Mouse (Mus musculus): ENCODE results near the gene Tmod3. TPM values are rescaled to one million over a fixed set of nuclear protein-coding genes. Genes with fewer than 3 reads are reported as not detected.
"Not testable (repeated sequence)": the region's sequence is repeated elsewhere in the genome, so short reads cannot be mapped to it uniquely, and the experiment has no call there.

Gene Tmod3
- total and polyA plus RNA-seq, 2 experiments from 2014 or later: 35.8 to 65.5 TPM

DNA sequence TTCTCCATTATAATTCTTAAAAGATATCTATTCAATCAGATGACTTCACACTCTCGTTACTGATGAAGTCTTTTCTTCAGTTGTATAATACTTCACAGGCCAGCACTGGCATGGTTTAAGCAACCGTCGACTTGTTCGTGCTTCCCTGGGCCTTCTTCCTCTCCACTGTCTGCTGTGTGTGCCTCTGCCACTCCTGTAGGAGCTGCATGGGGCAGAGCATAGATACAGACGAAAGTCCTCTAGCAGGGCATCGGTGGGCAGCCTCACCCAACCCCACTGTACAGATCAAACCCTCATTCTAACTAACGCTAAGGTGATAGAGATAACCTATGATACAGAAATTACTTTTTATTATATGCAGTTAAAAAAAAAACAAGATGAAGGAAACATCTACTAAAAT, 60.9 kb downstream of the Tmod3 start:
- ATAC-seq (ENCODE audit: low FRiP score) (no peak), DNase-seq (ENCODE audit: low spot score) (no peak)
- Histone ChIP-seq H3K36me3 (ENCODE audit: insufficient read depth, low read length) (peaks cover 7% of the 10 kb centered on the region), H3K4me1 (ENCODE audit: insufficient read depth, low read length) (no peaks in the 10 kb centered on the region), H3K9ac (replicated peaks; ENCODE audit: low read length, poor library complexity, severe bottlenecking) (no peak overlapping the region), H3K27me3 (ENCODE audit: insufficient read depth, low read length) (no peaks in the 10 kb centered on the region), H3K4me2 (ENCODE audit: low read depth, low read length, poor library complexity, severe bottlenecking) (no peak overlapping the region), H3K27ac (ENCODE audit: low read depth, low read length) (no peak overlapping the region), H3K9me3 (ENCODE audit: low read length) (no peaks in the 10 kb centered on the region), H3K4me3 (ENCODE audit: low read depth, low read length) (no peak overlapping the region)
- WGBS: 97% methylated on average over 7 of the region's 7 CpGs
- TF ChIP-seq CTCF (IDR thresholded peaks at IDR 0.05): no peak

GRCm38 (mm10) chr9:75495945-75496344, 63.5 kb downstream of the Tmod3 start:
- DNase-seq (ENCODE audit: low spot score) (no peak), ATAC-seq (ENCODE audit: low FRiP score) (no peak)
- no peak overlapping the region for H3K9ac ChIP-seq (replicated peaks; ENCODE audit: low read length, poor library complexity, severe bottlenecking)
- H3K36me3 ChIP-seq (ENCODE audit: insufficient read depth, low read length): no peaks in the 10 kb centered on the region; the same call in 1 of the 2 replicates
- H3K4me2 ChIP-seq (ENCODE audit: low read depth, low read length, poor library complexity, severe bottlenecking): no peak overlapping the region
- no peak overlapping the region for H3K27ac ChIP-seq (ENCODE audit: low read depth, low read length)
- H3K27me3 ChIP-seq (ENCODE audit: insufficient read depth, low read length): no peaks in the 10 kb centered on the region
- H3K9me3 ChIP-seq (ENCODE audit: low read length): no peaks in the 10 kb centered on the region
- no peak overlapping the region for H3K4me3 ChIP-seq (ENCODE audit: low read depth, low read length)
- TF ChIP-seq CTCF (IDR thresholded peaks at IDR 0.05): no peak
- H3K4me1 ChIP-seq (ENCODE audit: insufficient read depth, low read length): no peaks in the 10 kb centered on the region
- 88% methylated on average over 10 of the region's 10 CpGs for WGBS

- DNase-seq (ENCODE audit: low spot score) (no peak), ATAC-seq (ENCODE audit: low FRiP score) (no peak)
- Histone ChIP-seq H3K36me3 (ENCODE audit: insufficient read depth, low read length) (no peaks in the 10 kb centered on the region), H3K9ac (replicated peaks; ENCODE audit: low read length, poor library complexity, severe bottlenecking) (no peak overlapping the region), H3K27ac (ENCODE audit: low read depth, low read length) (no peak overlapping the region), H3K27me3 (ENCODE audit: insufficient read depth, low read length) (no peaks in the 10 kb centered on the region), H3K9me3 (ENCODE audit: low read length) (no peaks in the 10 kb centered on the region), H3K4me3 (ENCODE audit: low read depth, low read length) (no peak overlapping the region), H3K4me1 (ENCODE audit: insufficient read depth, low read length) (no peaks in the 10 kb centered on the region), H3K4me2 (ENCODE audit: low read depth, low read length, poor library complexity, severe bottlenecking) (no peak overlapping the region)
- TF ChIP-seq CTCF (IDR thresholded peaks at IDR 0.05): no peak
- WGBS: 85% methylated on average over 9 of the region's 9 CpGs
Observed at GRCm38 (mm10) chr9:75494407-75495005, 65.0 kb downstream of the Tmod3 start.

- not testable (repeated sequence) for H3K27me3 ChIP-seq (ENCODE audit: insufficient read depth, low read length); H3K4me2 ChIP-seq (ENCODE audit: low read depth, low read length, poor library complexity, severe bottlenecking); H3K4me1 ChIP-seq (ENCODE audit: insufficient read depth, low read length); DNase-seq (ENCODE audit: low spot score); H3K9me3 ChIP-seq (ENCODE audit: low read length); H3K4me3 ChIP-seq (ENCODE audit: low read depth, low read length); ATAC-seq (ENCODE audit: low FRiP score); H3K27ac ChIP-seq (ENCODE audit: low read depth, low read length); H3K9ac ChIP-seq (replicated peaks; ENCODE audit: low read length, poor library complexity, severe bottlenecking); H3K36me3 ChIP-seq (ENCODE audit: insufficient read depth, low read length)
- WGBS: 93% methylated on average over 7 of the region's 7 CpGs
Observed at GRCm38 (mm10) chr9:75488255-75488654, 71.2 kb downstream of the Tmod3 start.

- no peak for DNase-seq (ENCODE audit: low spot score)
- Histone ChIP-seq H3K9ac (replicated peaks; ENCODE audit: low read length, poor library complexity, severe bottlenecking) (no peak overlapping the region), H3K4me3 (ENCODE audit: low read depth, low read length) (no peak overlapping the region), H3K4me1 (ENCODE audit: insufficient read depth, low read length) (no peaks in the 10 kb centered on the region), H3K27me3 (ENCODE audit: insufficient read depth, low read length) (no peaks in the 10 kb centered on the region), H3K9me3 (ENCODE audit: low read length) (no peaks in the 10 kb centered on the region), H3K4me2 (ENCODE audit: low read depth, low read length, poor library complexity, severe bottlenecking) (no peak overlapping the region), H3K27ac (ENCODE audit: low read depth, low read length) (no peak overlapping the region), H3K36me3 (ENCODE audit: insufficient read depth, low read length) (peaks cover 4% of the 10 kb centered on the region)
- no peak for ATAC-seq (ENCODE audit: low FRiP score)
- 88% methylated on average over 6 of the region's 6 CpGs for WGBS
- no peak for TF ChIP-seq CTCF (IDR thresholded peaks at IDR 0.05)
Observed at GRCm38 (mm10) chr9:75485231-75485630, 74.2 kb downstream of the Tmod3 start.

DNA sequence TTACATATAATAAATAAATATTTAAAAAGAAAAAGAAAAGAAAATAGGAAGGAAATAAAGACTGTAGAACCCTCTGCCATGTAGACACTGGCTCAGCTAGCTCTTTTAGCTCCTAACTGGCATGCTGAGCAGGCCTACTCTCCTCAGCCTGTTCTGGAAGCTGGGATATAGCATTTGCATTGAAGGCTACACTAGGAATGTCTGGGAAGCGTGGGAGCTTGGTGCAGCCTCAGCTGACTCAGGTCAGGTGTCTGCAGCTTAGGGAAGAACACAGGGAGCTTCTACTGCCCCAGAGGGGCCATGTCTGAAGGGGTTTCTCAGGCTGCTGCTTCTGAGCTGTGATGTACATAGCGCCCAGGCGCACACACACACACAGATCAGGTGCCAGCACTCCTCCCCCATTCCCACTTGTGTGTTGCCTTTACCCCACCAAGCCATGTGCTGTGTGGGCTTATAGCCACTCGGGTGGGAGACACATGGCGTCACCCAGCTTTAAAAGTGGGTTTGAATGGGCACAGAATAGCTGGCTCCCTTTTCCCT, 78.9 kb downstream of the Tmod3 start:
- 86% methylated on average over 5 of the region's 5 CpGs for WGBS

More for the DNA sequence above, 78.9 kb downstream of the Tmod3 start:
- TF ChIP-seq CTCF (IDR thresholded peaks at IDR 0.05): no peak
- no peak overlapping the region for H3K27ac ChIP-seq (ENCODE audit: low read depth, low read length)
- no peaks in the 10 kb centered on the region for H3K9me3 ChIP-seq (ENCODE audit: low read length)
- no peak overlapping the region for H3K9ac ChIP-seq (replicated peaks; ENCODE audit: low read length, poor library complexity, severe bottlenecking)
- H3K27me3 ChIP-seq (ENCODE audit: insufficient read depth, low read length): no peaks in the 10 kb centered on the region
- H3K4me1 ChIP-seq (ENCODE audit: insufficient read depth, low read length): no peaks in the 10 kb centered on the region
- H3K4me3 ChIP-seq (ENCODE audit: low read depth, low read length): no peak overlapping the region
- no peak for DNase-seq (ENCODE audit: low spot score)
- ATAC-seq (ENCODE audit: low FRiP score): no peak
- H3K4me2 ChIP-seq (ENCODE audit: low read depth, low read length, poor library complexity, severe bottlenecking): no peak overlapping the region
- H3K36me3 ChIP-seq (ENCODE audit: insufficient read depth, low read length): peaks cover 7% of the 10 kb centered on the region
